7 mouse cellular contexts compared by ENCODE assay signal in the genomic region with DNA sequence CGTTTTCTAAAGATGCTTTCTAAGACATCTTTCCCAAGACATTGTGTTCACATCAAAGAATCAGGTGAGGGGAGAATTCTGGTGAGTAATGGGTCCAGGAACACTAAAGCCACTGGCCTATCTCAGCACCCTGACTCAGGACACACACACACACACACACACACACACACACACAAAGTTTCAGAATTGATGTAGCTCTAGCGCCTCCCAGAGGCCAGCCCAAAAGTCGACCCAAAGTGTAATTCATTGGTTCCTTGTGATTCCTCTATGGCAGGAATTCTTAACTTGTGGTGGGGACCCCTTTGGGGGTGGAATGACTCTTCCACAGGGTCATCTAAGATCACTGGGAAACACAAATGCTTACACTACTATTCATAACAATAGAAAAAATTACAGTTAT. TPM values are rescaled to one million over a fixed set of nuclear protein-coding genes. Genes with fewer than 3 reads are reported as not detected.
DNase-seq lines count a peak whose midpoint lies in the region; ATAC-seq lines count a peak whose summit lies in the region.

No protein-coding gene starts in this region.

- WGBS in hindbrain, embryonic 14.5 days = 26% methylated on average over 3 of the region's 3 CpGs
- WGBS in hindbrain, embryonic 12.5 days = 20% methylated on average over 3 of the region's 3 CpGs

- H3K36me3 ChIP-seq in hindbrain, embryonic 14.5 days (replicated peaks; ENCODE audit: control insufficient read depth, insufficient read depth) = peaks cover 8% of the 10 kb centered on the region
- H3K36me3 ChIP-seq in hindbrain, embryonic 12.5 days = peaks cover 6% of the 10 kb centered on the region

- H3K9me3 ChIP-seq in hindbrain, embryonic 14.5 days (ENCODE audit: control insufficient read depth, low read length) = no peaks in the 10 kb centered on the region
- H3K9me3 ChIP-seq in hindbrain, embryonic 12.5 days (replicated peaks) = no peaks in the 10 kb centered on the region

- no peak for ATAC-seq in hindbrain, embryonic 14.5 days (ENCODE audit: low FRiP score)
- ATAC-seq in hindbrain, embryonic 12.5 days (ENCODE audit: low FRiP score) = no peak

- H3K4me1 ChIP-seq in hindbrain, embryonic 14.5 days (replicated peaks; ENCODE audit: control insufficient read depth, insufficient read depth, low read length) = no peaks in the 10 kb centered on the region; the same call in 1 of the 2 replicates
- peaks cover 18% of the 10 kb centered on the region for H3K4me1 ChIP-seq in hindbrain, embryonic 12.5 days

- H3K4me3 ChIP-seq in hindbrain, embryonic 14.5 days (replicated peaks; ENCODE audit: low read length) = no peak overlapping the region
- H3K4me3 ChIP-seq in hindbrain, embryonic 12.5 days = no peak overlapping the region

- H3K9ac ChIP-seq in hindbrain, embryonic 14.5 days = no peak overlapping the region
- no peak overlapping the region for H3K9ac ChIP-seq in hindbrain, embryonic 12.5 days

- peak; percentile 70 for DNase-seq in hindbrain, embryonic 14.5 days (ENCODE audit: low spot score)
- peak; percentile 61 for DNase-seq in thymus, postnatal 4 days
- DNase-seq in thymus, postnatal 0 days (ENCODE audit: low spot score) = no peak
- DNase-seq in embryo, embryonic 10.5 days (ENCODE audit: low spot score) = peak; percentile 77
- DNase-seq in naive thymus-derived CD4-positive, alpha-beta T cell, adult 2 months (ENCODE audit: low read depth) = peak; percentile 80
- no peak for DNase-seq in ovary, postnatal 10 days (ENCODE audit: low spot score)

- H3K27ac ChIP-seq in hindbrain, embryonic 14.5 days = no peak overlapping the region
- no peak overlapping the region for H3K27ac ChIP-seq in hindbrain, embryonic 12.5 days

- H3K4me2 ChIP-seq in hindbrain, embryonic 14.5 days (replicated peaks) = no peak overlapping the region
- no peak overlapping the region for H3K4me2 ChIP-seq in hindbrain, embryonic 12.5 days (replicated peaks)

- H3K27me3 ChIP-seq in hindbrain, embryonic 14.5 days (ENCODE audit: control insufficient read depth, insufficient read depth, low read length) = peaks cover 30% of the 10 kb centered on the region
- peaks cover 29% of the 10 kb centered on the region for H3K27me3 ChIP-seq in hindbrain, embryonic 12.5 days

RNA-seq across cellular contexts. Expression of a gene that starts 10.7 kb away (rescaled TPM):
- 0.12 TPM in 1 of 2 replicates, not detected in the other for polyA plus RNA-seq in hindbrain, embryonic 14.5 days (2014; fragmentation: Nextera tagmentation; extraction: Ambion mirVana)
- polyA plus RNA-seq in hindbrain, embryonic 12.5 days (2016; fragmentation: Nextera tagmentation; extraction: Ambion mirVana) = 0.10 TPM in 1 of 2 replicates, not detected in the other
- polyA plus RNA-seq in thymus, postnatal 0 days (2015; fragmentation: Nextera tagmentation; extraction: Ambion mirVana) = 0.19 and 0.21 TPM in 2 replicates

RNA-seq across cellular contexts. Expression of a gene that starts 16.8 kb away (rescaled TPM):
- 106 and 112 TPM in 2 replicates for polyA plus RNA-seq in hindbrain, embryonic 14.5 days (2014; fragmentation: Nextera tagmentation; extraction: Ambion mirVana)
- 67.8 and 68.0 TPM in 2 replicates for polyA plus RNA-seq in hindbrain, embryonic 12.5 days (2016; fragmentation: Nextera tagmentation; extraction: Ambion mirVana)
- 1.6 and 2.2 TPM in 2 replicates for polyA plus RNA-seq in thymus, postnatal 0 days (2015; fragmentation: Nextera tagmentation; extraction: Ambion mirVana)

RNA-seq across cellular contexts. Expression of a gene that starts 19.3 kb away (rescaled TPM):
- 0.74 and 1.0 TPM in 2 replicates for polyA plus RNA-seq in hindbrain, embryonic 14.5 days (2014; fragmentation: Nextera tagmentation; extraction: Ambion mirVana)
- polyA plus RNA-seq in hindbrain, embryonic 12.5 days (2016; fragmentation: Nextera tagmentation; extraction: Ambion mirVana) = 0.17 TPM in 1 of 2 replicates, not detected in the other
- 0.27 and 0.30 TPM in 2 replicates for polyA plus RNA-seq in thymus, postnatal 0 days (2015; fragmentation: Nextera tagmentation; extraction: Ambion mirVana)

RNA-seq across cellular contexts. Expression of a gene that starts 27.6 kb away (rescaled TPM):
- polyA plus RNA-seq in hindbrain, embryonic 14.5 days (2014; fragmentation: Nextera tagmentation; extraction: Ambion mirVana) = 32.7 and 35.3 TPM in 2 replicates
- 52.7 and 60.3 TPM in 2 replicates for polyA plus RNA-seq in hindbrain, embryonic 12.5 days (2016; fragmentation: Nextera tagmentation; extraction: Ambion mirVana)
- 74.3 and 75.3 TPM in 2 replicates for polyA plus RNA-seq in thymus, postnatal 0 days (2015; fragmentation: Nextera tagmentation; extraction: Ambion mirVana)

RNA-seq across cellular contexts. Expression of a gene that starts 45.4 kb away (rescaled TPM):
- polyA plus RNA-seq in hindbrain, embryonic 14.5 days (2014; fragmentation: Nextera tagmentation; extraction: Ambion mirVana) = 82.6 and 86.1 TPM in 2 replicates
- polyA plus RNA-seq in hindbrain, embryonic 12.5 days (2016; fragmentation: Nextera tagmentation; extraction: Ambion mirVana) = 95.6 and 96.8 TPM in 2 replicates
- polyA plus RNA-seq in thymus, postnatal 0 days (2015; fragmentation: Nextera tagmentation; extraction: Ambion mirVana) = 59.6 and 67.1 TPM in 2 replicates

Comparison
In these comparisons a context has a peak if more than half of its experiments do, and no peak if none do; other contexts are left out.
1. DNase-seq: peak in hindbrain, embryonic 14.5 days (single experiment), thymus, postnatal 4 days (single experiment), embryo, embryonic 10.5 days (single experiment) and naive thymus-derived CD4-positive, alpha-beta T cell, adult 2 months (single experiment); none in thymus, postnatal 0 days (single experiment) and ovary, postnatal 10 days (single experiment).
2. RNA of a gene that starts 16.8 kb away (polyA plus RNA-seq): 106 to 112 TPM in hindbrain, embryonic 14.5 days and 67.8 to 68.0 TPM in hindbrain, embryonic 12.5 days; 1.6 to 2.2 TPM in thymus, postnatal 0 days; every median in the first group is over 10 times any median in the second.